Mouse (Mus musculus): Measurements from ENCODE around the gene Hoxd4.

DNA sequence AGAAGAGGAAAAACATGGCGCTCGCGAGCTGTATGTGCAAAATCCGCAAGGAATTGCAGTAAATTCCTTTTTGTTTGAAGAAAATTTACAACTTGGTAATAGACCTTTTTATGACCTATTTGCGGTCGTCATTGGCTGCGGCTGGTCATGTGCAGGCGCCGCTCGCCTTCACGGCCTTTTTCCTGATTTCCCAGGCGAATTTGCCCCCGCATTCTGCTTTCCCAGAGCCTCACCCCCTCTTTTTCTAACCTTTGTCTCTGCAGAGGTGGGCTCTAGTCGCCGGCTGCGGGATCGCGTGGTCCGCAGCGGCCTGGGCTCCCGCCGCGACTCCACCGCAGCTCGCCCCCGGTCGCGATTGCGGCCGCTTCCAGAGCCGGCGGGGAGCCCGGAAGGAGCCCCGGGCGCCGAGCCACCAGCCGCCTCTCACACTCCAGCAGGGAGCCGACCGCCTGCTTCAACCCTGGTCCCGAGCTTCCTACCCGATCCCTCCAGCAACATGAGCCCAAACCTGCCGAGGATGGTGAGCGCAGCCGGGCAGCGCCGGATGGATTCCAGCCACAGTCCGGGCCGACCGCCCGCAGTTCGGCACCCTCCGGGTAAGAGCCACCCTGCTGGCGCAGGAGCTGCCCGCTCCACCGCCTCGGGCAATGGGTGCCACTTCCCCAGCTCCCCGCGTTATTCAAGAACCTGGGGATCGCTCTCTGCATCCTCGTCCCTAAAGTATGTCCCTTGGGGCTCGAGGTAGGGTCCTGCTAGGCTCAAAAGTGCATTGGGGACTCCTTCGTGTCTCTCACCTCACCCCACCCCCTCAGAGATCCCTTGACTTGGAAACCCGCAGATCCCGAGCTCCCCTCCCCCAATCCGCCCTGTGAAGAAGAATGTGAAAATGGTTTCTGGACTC is at the start of gene Hoxd4, which contains the start of gene Hoxd3:
- TF ChIP-seq CTCF (conservative IDR thresholded peaks at IDR 0.05; ENCODE audit: insufficient read depth, insufficient read length, low read depth, low read length) (no peak), POLR2A (IDR thresholded peaks at IDR 0.05; ENCODE audit: low read depth, low read length) (no peak)
